Mouse (Mus musculus) hindbrain, embryonic 10.5 days (tissue): ENCODE results near the gene Gad1. TPM values are rescaled to one million over a fixed set of nuclear protein-coding genes. Genes with fewer than 3 reads are reported as not detected.

Experiments
- DNase-seq: peaks from one replicate; pipeline ENCODE4 v3.0.0-alpha.2; 2017; ENCODE audit warnings: low spot score
- H3K27ac ChIP-seq: fragments of 300-500 bp; sonication (generic); 2 replicates; pipeline ENCODE4 v1.5.1; 2016; ENCODE audit warnings: mild to moderate bottlenecking, moderate library complexity
- H3K27me3 ChIP-seq: fragments of 300-500 bp; sonication (generic); 2 replicates; pipeline ENCODE4 v1.6.1; 2016; ENCODE audit warnings: mild to moderate bottlenecking; ENCODE audit not compliant: poor library complexity, insufficient read depth, severe bottlenecking
- H3K36me3 ChIP-seq: fragments of 300-500 bp; sonication (generic); 2 replicates; pipeline ENCODE4 v1.6.1; 2016; ENCODE audit warnings: mild to moderate bottlenecking, moderate library complexity
- H3K4me1 ChIP-seq: fragments of 300-500 bp; sonication (generic); replicated peaks from 2 replicates; pipeline ENCODE4 v1.6.1; 2016; ENCODE audit warnings: mild to moderate bottlenecking
- H3K4me3 ChIP-seq: fragments of 300-500 bp; sonication (generic); 2 replicates; pipeline ENCODE4 v1.5.1; 2016; ENCODE audit warnings: mild to moderate bottlenecking, moderate library complexity
- H3K9me3 ChIP-seq: fragments of 300-500 bp; sonication (generic); 2 replicates; pipeline ENCODE4 v1.6.1; 2016; ENCODE audit warnings: mild to moderate bottlenecking, moderate library complexity
- WGBS: fragments of 180-500 bp; shearing (Covaris S2); methylation state at CpG from one replicate; pipeline ENCODE4 v1.1.7; 2016; 5-methylcytosine and 5-hydroxymethylcytosine counted together
- polyA plus RNA-seq: library from polyadenylated mRNA; unstranded; fragments of >200 nt; fragmentation: Nextera tagmentation; extraction: Ambion mirVana; gene quantifications from 2 replicates; pipeline ENCODE4 v1.2.1, GENCODE M21; 2016

The Gad1 gene
- polyA plus RNA-seq, 1 experiment from 2014 or later = 8.5 TPM

- H3K4me3 ChIP-seq = no peak overlapping the region
- H3K27me3 ChIP-seq = no peaks in the 10 kb centered on the region
- 89% methylated on average over 2 of the region's 2 CpGs for WGBS
- DNase-seq = no peak
- H3K27ac ChIP-seq = no peak overlapping the region
- 0 out of 2 replicates have a peak, but pooled peaks cover 5% of the 10 kb centered on the region for H3K9me3 ChIP-seq
- no peaks in the 10 kb centered on the region for H3K4me1 ChIP-seq
- H3K36me3 ChIP-seq = no peaks in the 10 kb centered on the region
These were observed 63.2 kb downstream of the Gad1 start for GRCm38 (mm10) chr2:70616076-70616475.

GRCm38 (mm10) chr2:70616617-70617016, 63.7 kb downstream of the Gad1 start:
- no peaks in the 10 kb centered on the region for H3K36me3 ChIP-seq
- no peak for DNase-seq
- no peak overlapping the region for H3K4me3 ChIP-seq
- WGBS = 54% methylated on average over 3 of the region's 3 CpGs
- no peak overlapping the region for H3K27ac ChIP-seq
- H3K27me3 ChIP-seq = no peaks in the 10 kb centered on the region
- no peaks in the 10 kb centered on the region for H3K4me1 ChIP-seq
- H3K9me3 ChIP-seq = 0 out of 2 replicates have a peak, but pooled peaks cover 5% of the 10 kb centered on the region

- Histone ChIP-seq H3K4me3 (no peak overlapping the region), H3K36me3 (no peaks in the 10 kb centered on the region), H3K27me3 (no peaks in the 10 kb centered on the region), H3K4me1 (no peaks in the 10 kb centered on the region), H3K9me3 (no peaks in the 10 kb centered on the region), H3K27ac (0 out of 2 replicates have a peak overlapping the region, but pooled peaks have one; percentile 50)
- no peak for DNase-seq
- WGBS = 87% methylated on average over 6 of the region's 6 CpGs
These were observed 66.5 kb downstream of the Gad1 start for GRCm38 (mm10) chr2:70619232-70619835.

- H3K4me3 ChIP-seq = no peak overlapping the region
- no peaks in the 10 kb centered on the region for H3K27me3 ChIP-seq
- H3K36me3 ChIP-seq = no peaks in the 10 kb centered on the region
- WGBS = 15% methylated on average over 6 of the region's 6 CpGs
- no peaks in the 10 kb centered on the region for H3K4me1 ChIP-seq
- no peaks in the 10 kb centered on the region for H3K9me3 ChIP-seq
- peak; percentile 59 for DNase-seq
- peak overlapping the region; percentile 50; the same call in 1 of the 2 replicates for H3K27ac ChIP-seq
These were observed 67.4 kb downstream of the Gad1 start for GRCm38 (mm10) chr2:70620225-70620624.

GRCm38 (mm10) chr2:70622244-70622643, 69.4 kb downstream of the Gad1 start:
- Histone ChIP-seq H3K27ac (no peak overlapping the region), H3K9me3 (no peaks in the 10 kb centered on the region), H3K27me3 (no peaks in the 10 kb centered on the region), H3K4me1 (no peaks in the 10 kb centered on the region), H3K36me3 (no peaks in the 10 kb centered on the region), H3K4me3 (no peak overlapping the region)
- DNase-seq = no peak
- 68% methylated on average over 4 of the region's 4 CpGs for WGBS

- no peaks in the 10 kb centered on the region for H3K9me3 ChIP-seq
- no peak overlapping the region for H3K4me3 ChIP-seq
- no peak for DNase-seq
- no peaks in the 10 kb centered on the region for H3K36me3 ChIP-seq
- 63% methylated on average over 7 of the region's 7 CpGs for WGBS
- no peaks in the 10 kb centered on the region for H3K27me3 ChIP-seq
- no peak overlapping the region for H3K27ac ChIP-seq
- peaks cover 13% of the 10 kb centered on the region for H3K4me1 ChIP-seq
These were observed 72.9 kb downstream of the Gad1 start for GRCm38 (mm10) chr2:70625761-70626160.

DNA sequence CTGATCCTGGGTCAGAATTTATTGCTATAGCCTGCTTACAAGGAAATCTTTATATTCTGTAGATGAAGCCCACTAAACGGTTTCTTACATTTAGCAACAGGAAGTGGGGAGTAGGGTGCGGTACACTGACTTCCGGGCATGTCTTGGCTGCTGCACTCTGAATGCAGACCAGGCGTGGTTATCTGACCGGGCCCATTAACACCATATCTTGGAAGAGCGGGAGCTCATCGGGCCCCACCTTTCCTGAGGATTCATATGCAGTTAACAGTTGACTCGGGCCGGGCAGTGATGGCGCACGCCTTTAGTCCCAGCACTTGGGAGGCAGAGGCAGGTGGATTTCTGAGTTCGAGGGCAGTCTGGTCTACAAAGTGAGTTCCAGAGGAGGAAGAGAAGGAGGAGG, 75.5 kb downstream of the Gad1 start:
- peaks cover 13% of the 10 kb centered on the region for H3K4me1 ChIP-seq
- H3K27ac ChIP-seq = no peak overlapping the region
- no peak for DNase-seq

GRCm38 (mm10) chr2:70629339-70629761, 76.5 kb downstream of the Gad1 start:
- DNase-seq = peak; percentile 25
- no peaks in the 10 kb centered on the region for H3K36me3 ChIP-seq
- H3K4me1 ChIP-seq = peaks cover 13% of the 10 kb centered on the region
- H3K27ac ChIP-seq = peak overlapping the region; percentile 66
- peak overlapping the region; percentile 32 for H3K4me3 ChIP-seq
- no peaks in the 10 kb centered on the region for H3K9me3 ChIP-seq
- 23% methylated on average over 10 of the region's 10 CpGs for WGBS
- no peaks in the 10 kb centered on the region for H3K27me3 ChIP-seq

More for the DNA sequence above, 75.5 kb downstream of the Gad1 start:
- Histone ChIP-seq H3K27me3 (no peaks in the 10 kb centered on the region), H3K36me3 (no peaks in the 10 kb centered on the region), H3K9me3 (no peaks in the 10 kb centered on the region), H3K4me3 (no peak overlapping the region)
- WGBS = 94% methylated on average over 12 of the region's 12 CpGs

DNA sequence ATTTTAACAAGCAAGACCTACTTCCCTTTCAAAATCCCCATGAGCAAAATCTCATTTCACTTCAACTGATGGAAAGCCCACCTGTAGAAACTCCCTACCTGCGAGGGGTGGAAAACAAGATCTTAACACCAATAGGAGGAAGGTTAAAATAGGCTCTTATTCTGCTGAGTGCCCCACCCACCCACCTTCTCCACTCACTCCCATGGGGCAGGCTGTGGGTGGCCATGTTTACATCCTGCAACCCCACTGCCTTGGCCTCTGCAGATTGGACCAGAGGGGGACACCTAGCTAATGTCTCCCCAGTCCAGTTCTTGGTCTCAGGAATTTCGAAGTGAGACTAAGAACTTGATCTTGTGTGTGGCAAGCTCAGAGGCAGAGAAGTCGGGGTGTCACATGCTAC, 77.0 kb downstream of the Gad1 start:
- WGBS = 73% methylated on average over 3 of the region's 3 CpGs
- H3K36me3 ChIP-seq = no peaks in the 10 kb centered on the region
- no peaks in the 10 kb centered on the region for H3K9me3 ChIP-seq
- H3K27ac ChIP-seq = no peak overlapping the region
- H3K27me3 ChIP-seq = no peaks in the 10 kb centered on the region
- peaks cover 13% of the 10 kb centered on the region for H3K4me1 ChIP-seq
- H3K4me3 ChIP-seq = 0 out of 2 replicates have a peak overlapping the region, but pooled peaks have one; percentile 32
- DNase-seq = no peak

DNA sequence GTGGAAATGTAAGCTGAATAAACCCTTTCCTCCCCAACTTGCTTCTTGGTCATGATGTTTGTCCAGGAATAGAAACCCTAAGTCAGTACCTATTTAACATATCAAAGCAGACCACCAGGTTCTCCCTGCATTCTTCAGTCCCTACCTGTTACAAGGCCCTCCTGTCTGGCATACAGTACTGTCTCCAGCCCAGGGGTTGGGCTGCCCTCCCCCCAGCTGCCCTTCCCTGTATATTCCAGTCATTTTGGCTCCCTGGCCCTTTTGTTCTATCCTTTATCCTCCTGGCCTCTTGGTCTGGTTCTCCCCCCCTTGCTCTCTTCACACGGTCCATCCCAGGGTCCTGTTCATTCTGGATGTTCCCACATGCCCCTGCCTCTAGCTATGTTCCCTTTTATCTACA, 78.4 kb downstream of the Gad1 start:
- Histone ChIP-seq H3K27ac (no peak overlapping the region), H3K4me3 (no peak overlapping the region), H3K4me1 (peaks cover 13% of the 10 kb centered on the region), H3K36me3 (no peaks in the 10 kb centered on the region), H3K27me3 (no peaks in the 10 kb centered on the region), H3K9me3 (no peaks in the 10 kb centered on the region; the same call in 1 of the 2 replicates)
- DNase-seq = no peak
- 96% methylated on average over 1 of the region's 1 CpGs for WGBS

DNA sequence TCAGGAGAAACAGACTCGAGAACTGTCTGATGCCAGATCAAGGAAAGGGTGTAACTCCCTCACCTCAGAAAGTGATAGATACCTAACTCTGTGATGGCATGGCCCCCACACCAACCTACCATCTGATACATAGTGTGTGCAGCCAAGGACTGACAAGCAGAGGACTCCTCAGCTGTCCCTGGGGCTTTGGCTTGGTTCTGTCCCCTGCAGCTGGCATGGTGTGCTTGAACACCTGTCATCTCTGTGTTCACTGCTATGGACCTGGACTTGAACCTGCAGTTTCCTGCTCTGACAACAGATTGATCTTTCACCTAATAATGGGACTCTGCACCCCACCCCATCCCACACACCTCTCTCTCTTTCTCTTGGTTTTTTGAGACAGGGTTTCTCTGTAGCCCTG, 79.5 kb downstream of the Gad1 start:
- Histone ChIP-seq H3K9me3 (peaks cover 8% of the 10 kb centered on the region), H3K27me3 (no peaks in the 10 kb centered on the region), H3K27ac (no peak overlapping the region), H3K36me3 (no peaks in the 10 kb centered on the region), H3K4me3 (no peak overlapping the region), H3K4me1 (peaks cover 13% of the 10 kb centered on the region)
- DNase-seq = no peak
- 89% methylated on average over 1 of the region's 1 CpGs for WGBS

- peaks cover 11% of the 10 kb centered on the region for H3K4me1 ChIP-seq
- no peak for DNase-seq
- H3K27me3 ChIP-seq = no peaks in the 10 kb centered on the region
- 87% methylated on average over 5 of the region's 5 CpGs for WGBS
- H3K36me3 ChIP-seq = no peaks in the 10 kb centered on the region
- H3K9me3 ChIP-seq = peaks cover 8% of the 10 kb centered on the region
- H3K27ac ChIP-seq = no peak overlapping the region
- no peak overlapping the region for H3K4me3 ChIP-seq
These were observed 81.3 kb downstream of the Gad1 start for GRCm38 (mm10) chr2:70634028-70634690.

- Histone ChIP-seq H3K36me3 (no peaks in the 10 kb centered on the region), H3K27ac (no peak overlapping the region), H3K9me3 (peaks cover 8% of the 10 kb centered on the region), H3K4me1 (peaks cover 14% of the 10 kb centered on the region), H3K27me3 (no peaks in the 10 kb centered on the region), H3K4me3 (no peak overlapping the region)
- no peak for DNase-seq
These were observed 88.1 kb downstream of the Gad1 start for GRCm38 (mm10) chr2:70640968-70641367.
